Mouse (Mus musculus) left cerebral cortex, adult 6 months (tissue): ENCODE measurements around the gene Ovol2. TPM values are rescaled to one million over a fixed set of nuclear protein-coding genes. Genes with fewer than 3 reads are reported as not detected.

Source experiments
- long read RNA-seq, 2 experiments: library from polyadenylated mRNA; unstranded; transcript quantifications; one replicate each; pipeline ENCODE4 v2.0.0; 2019 to 2020
- polyA plus RNA-seq: library from polyadenylated mRNA; unstranded; fragments of <200 nt; fragmentation: Nextera tagmentation; gene quantifications from 2 replicates; pipeline ENCODE4 v1.2.3, GENCODE M21; 2021

Gene Ovol2
- 15.6 and 17.2 TPM in 2 replicates for polyA plus RNA-seq
- long read RNA-seq, experiment 1, transcript Ovol2-201 (4 exons, 1,539 nt) = major isoform, 6 of 36 reads
- long read RNA-seq, experiment 1, partial matches to known transcripts = 25 of 36 reads
- long read RNA-seq, experiment 1, other reads (novel, unspliced or antisense) = 5 of 36 reads
- long read RNA-seq, experiment 2, partial matches to known transcripts = 22 of 25 reads
- long read RNA-seq, experiment 2, other reads (novel, unspliced or antisense) = 2 of 25 reads

GRCm38 (mm10) chr2:144331401-144332302, at the start of gene Ovol2:
Gene Ovol2 (minus strand): TSS chr2:144332146.

GRCm38 (mm10) chr2:144368400-144369019, 36.6 kb upstream of the Ovol2 start, which contains the start of the genes Kat14 and Pet117:
Gene Kat14 (plus strand): TSS chr2:144368983.
Gene Pet117 (plus strand): TSS chr2:144368996.

GRCm38 (mm10) chr2:144270507-144271420, 61.2 kb downstream of the Ovol2 start, which contains the start of the genes Mgme1 and Snx5:
Gene Mgme1 (plus strand): TSS chr2:144270663.
Gene Snx5 (minus strand): TSS chr2:144270906.

Other genes with a start within 250 kb of the Ovol2 start
- 7.2 and 7.4 TPM in 2 replicates for gene Mgme1, start 61.5 kb downstream of the Ovol2 start, polyA plus RNA-seq
- gene Snx5, start 61.2 kb downstream of the Ovol2 start, polyA plus RNA-seq = 100.0 and 131 TPM in 2 replicates
- gene Kat14, start 36.8 kb upstream of the Ovol2 start, polyA plus RNA-seq = 14.1 and 14.4 TPM in 2 replicates
- gene Pet117, start 36.9 kb upstream of the Ovol2 start, polyA plus RNA-seq = 3.7 and 8.5 TPM in 2 replicates
- gene Dzank1, start 195.3 kb upstream of the Ovol2 start, polyA plus RNA-seq = 53.5 and 105 TPM in 2 replicates
- gene Polr3f, start 195.6 kb upstream of the Ovol2 start, polyA plus RNA-seq = 3.9 and 7.0 TPM in 2 replicates
- 36.2 and 37.8 TPM in 2 replicates for gene Rbbp9, start 218.7 kb upstream of the Ovol2 start, polyA plus RNA-seq
- 42.4 and 47.3 TPM in 2 replicates for gene Sec23b, start 224.1 kb upstream of the Ovol2 start, polyA plus RNA-seq